Mouse (Mus musculus) midbrain, postnatal 0 days (tissue): ENCODE results near the gene Mgp. TPM values are rescaled to one million over a fixed set of nuclear protein-coding genes. Genes with fewer than 3 reads are reported as not detected.
A peak's percentile ranks its signal among the peaks of the same experiment; 100 is the strongest.

Experiments
- ATAC-seq: fragments of 200-750 bp; cut with Nextera tagmentation; 2 replicates; pipeline ENCODE4 v1.8.0; 2017; ENCODE audit warnings: moderate number of reproducible peaks, mild to moderate bottlenecking, moderate TSS enrichment, moderate library complexity; ENCODE audit not compliant: low FRiP score
- DNase-seq: peaks from one replicate; pipeline ENCODE4 v3.0.0-alpha.2; 2015; ENCODE audit warnings: low spot score
- H3K27ac ChIP-seq: fragments of 300-500 bp; sonication (generic); 2 replicates; pipeline ENCODE4 v1.5.1; 2014; ENCODE audit warnings: low read depth, mild to moderate bottlenecking, low read length, mixed read lengths
- H3K27me3 ChIP-seq: fragments of 300-500 bp; sonication (generic); 2 replicates; pipeline ENCODE4 v1.6.1; 2014; ENCODE audit warnings: low read length, control low read depth, mixed read lengths; ENCODE audit not compliant: insufficient read depth
- H3K36me3 ChIP-seq: fragments of 300-500 bp; sonication (generic); 2 replicates; pipeline ENCODE4 v1.6.1; 2014; ENCODE audit warnings: low read length, control low read depth, mixed read lengths; ENCODE audit not compliant: insufficient read depth
- H3K4me1 ChIP-seq: fragments of 300-500 bp; sonication (generic); 2 replicates; pipeline ENCODE4 v1.6.1; 2014; ENCODE audit warnings: mild to moderate bottlenecking, control low read depth, antibody characterized with exemption, low read length, mixed read lengths; ENCODE audit not compliant: insufficient read depth
- H3K4me2 ChIP-seq: fragments of 300-500 bp; sonication (generic); 2 replicates; pipeline ENCODE4 v1.6.1; 2014; ENCODE audit warnings: low read depth, mild to moderate bottlenecking, low read length, mixed read lengths; ENCODE audit not compliant: poor library complexity, severe bottlenecking
- H3K4me3 ChIP-seq: fragments of 300-500 bp; sonication (generic); 2 replicates; pipeline ENCODE4 v1.5.1; 2014; ENCODE audit warnings: low read depth, mild to moderate bottlenecking, low read length, moderate library complexity
- H3K9ac ChIP-seq: fragments of 300-500 bp; sonication (generic); replicated peaks from 2 replicates; pipeline ENCODE4 v1.6.1; 2014; ENCODE audit warnings: mild to moderate bottlenecking, low read length, moderate library complexity, mixed read lengths; ENCODE audit not compliant: poor library complexity, severe bottlenecking
- H3K9me3 ChIP-seq: fragments of 300-500 bp; sonication (generic); 2 replicates; pipeline ENCODE4 v1.6.1; 2016; ENCODE audit warnings: low read length, control low read depth
- CTCF ChIP-seq: IDR thresholded peaks from 2 replicates; pipeline ENCODE4 v1.5.1; 2016; ENCODE audit warnings: antibody characterized with exemption, mild to moderate bottlenecking
- WGBS: fragments of 180-500 bp; shearing (Covaris S2); extraction: QIAGEN DNeasy Blood & Tissue Kit; methylation state at CpG from one replicate; pipeline ENCODE4 v1.1.7; 2014; 5-methylcytosine and 5-hydroxymethylcytosine counted together
- polyA plus RNA-seq: library from polyadenylated mRNA; unstranded; fragments of >200 nt; fragmentation: Nextera tagmentation; extraction: Ambion mirVana; gene quantifications from 2 replicates; pipeline ENCODE4 v1.2.1, GENCODE M21; 2015
- total RNA-seq: library from RNA; depleted of rRNA; stranded (reverse); fragments of >200 nt; gene quantifications from 2 replicates; pipeline ENCODE4 v1.2.3, GENCODE M21; 2014

The Mgp gene
- total and polyA plus RNA-seq, 2 experiments from 2014 or later, result 25.6 to 72.6 TPM

DNA sequence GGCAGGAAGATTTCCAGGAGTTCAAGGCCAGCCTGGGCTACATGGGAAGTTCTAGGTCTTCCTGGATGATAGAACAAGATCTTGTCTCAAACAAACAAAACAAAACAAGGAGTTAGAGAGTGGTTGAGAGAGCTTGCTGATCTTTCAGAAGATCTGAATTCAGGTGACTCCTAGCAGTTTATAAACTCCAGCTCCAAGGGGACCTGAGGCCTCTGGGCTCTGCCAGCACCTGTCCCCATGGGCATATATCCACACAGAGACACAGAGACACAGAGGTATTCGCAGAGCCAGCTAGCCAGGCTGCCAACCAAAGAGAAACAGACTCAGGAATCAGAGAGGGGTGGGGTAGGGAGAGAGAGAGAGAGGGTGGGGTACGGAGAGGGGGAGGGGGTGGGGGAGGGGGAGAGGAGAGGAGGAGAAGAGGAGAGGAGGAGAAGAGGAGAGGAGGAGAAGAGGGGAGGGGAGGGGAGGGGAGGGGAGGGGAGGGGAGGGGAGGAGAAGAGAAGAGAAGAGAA is 37.2 kb upstream of the Mgp start:
- 100% methylated on average over 1 of the region's 2 CpGs for WGBS
- no peaks in the 10 kb centered on the region for H3K27me3 ChIP-seq
- H3K9me3 ChIP-seq, result no peaks in the 10 kb centered on the region
- no peak overlapping the region for H3K27ac ChIP-seq
- no peaks in the 10 kb centered on the region for H3K36me3 ChIP-seq
- no peak for TF ChIP-seq CTCF
- H3K4me1 ChIP-seq, result peaks cover 4% of the 10 kb centered on the region; the same call in 1 of the 2 replicates
- no peak for ATAC-seq
- no peak overlapping the region for H3K9ac ChIP-seq
- no peak overlapping the region for H3K4me3 ChIP-seq
- no peak overlapping the region for H3K4me2 ChIP-seq
- DNase-seq, result no peak

GRCm38 (mm10) chr6:136910247-136910890 is 34.7 kb upstream of the Mgp start:
- ATAC-seq, result no peak

DNA sequence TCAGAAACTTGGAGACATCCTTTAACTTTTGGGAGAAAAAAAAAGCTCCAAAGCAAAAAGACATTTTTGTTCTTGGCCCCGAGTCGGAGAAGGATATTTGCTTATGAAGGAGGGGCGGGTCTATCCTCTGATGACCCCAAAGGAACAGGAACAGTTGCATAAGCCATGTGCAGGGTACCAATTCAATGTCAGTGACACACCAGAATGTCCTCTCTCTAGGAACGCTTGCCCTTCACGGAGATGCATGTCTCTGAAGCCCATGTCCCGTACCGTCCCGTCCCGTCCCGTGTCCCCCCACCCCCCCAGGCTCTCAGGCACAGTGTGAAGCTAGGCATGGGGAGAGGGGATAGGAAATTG is 31.3 kb upstream of the Mgp start:
- H3K27ac ChIP-seq, result no peak overlapping the region
- ATAC-seq (0 out of 2 replicates have a peak, but pooled peaks have one; percentile 31), DNase-seq (no peak)
- H3K36me3 ChIP-seq, result no peaks in the 10 kb centered on the region
- H3K27me3 ChIP-seq, result no peaks in the 10 kb centered on the region
- H3K9ac ChIP-seq, result no peak overlapping the region
- no peak overlapping the region for H3K4me2 ChIP-seq
- no peaks in the 10 kb centered on the region for H3K9me3 ChIP-seq
- 76% methylated on average over 10 of the region's 10 CpGs for WGBS
- no peak overlapping the region for H3K4me3 ChIP-seq
- no peak for TF ChIP-seq CTCF
- no peaks in the 10 kb centered on the region for H3K4me1 ChIP-seq

More at GRCm38 (mm10) chr6:136910247-136910890, 34.7 kb upstream of the Mgp start:
- H3K9ac ChIP-seq, result no peak overlapping the region
- H3K4me3 ChIP-seq, result no peak overlapping the region
- DNase-seq, result peak; percentile 43
- H3K36me3 ChIP-seq, result no peaks in the 10 kb centered on the region
- H3K4me2 ChIP-seq, result no peak overlapping the region
- H3K4me1 ChIP-seq, result peaks cover 4% of the 10 kb centered on the region; the same call in 1 of the 2 replicates
- no peak overlapping the region for H3K27ac ChIP-seq
- TF ChIP-seq CTCF, result no peak
- no peaks in the 10 kb centered on the region for H3K9me3 ChIP-seq
- WGBS, result 81% methylated on average over 9 of the region's 9 CpGs
- no peaks in the 10 kb centered on the region for H3K27me3 ChIP-seq

GRCm38 (mm10) chr6:136906283-136906936 is 30.8 kb upstream of the Mgp start:
- Histone ChIP-seq H3K9me3 (no peaks in the 10 kb centered on the region), H3K27me3 (no peaks in the 10 kb centered on the region), H3K4me3 (no peak overlapping the region), H3K4me1 (no peaks in the 10 kb centered on the region), H3K9ac (no peak overlapping the region), H3K27ac (no peak overlapping the region), H3K36me3 (no peaks in the 10 kb centered on the region), H3K4me2 (no peak overlapping the region)
- no peak for TF ChIP-seq CTCF
- no peak for ATAC-seq
- no peak for DNase-seq
- WGBS, result 89% methylated on average over 19 of the region's 19 CpGs

DNA sequence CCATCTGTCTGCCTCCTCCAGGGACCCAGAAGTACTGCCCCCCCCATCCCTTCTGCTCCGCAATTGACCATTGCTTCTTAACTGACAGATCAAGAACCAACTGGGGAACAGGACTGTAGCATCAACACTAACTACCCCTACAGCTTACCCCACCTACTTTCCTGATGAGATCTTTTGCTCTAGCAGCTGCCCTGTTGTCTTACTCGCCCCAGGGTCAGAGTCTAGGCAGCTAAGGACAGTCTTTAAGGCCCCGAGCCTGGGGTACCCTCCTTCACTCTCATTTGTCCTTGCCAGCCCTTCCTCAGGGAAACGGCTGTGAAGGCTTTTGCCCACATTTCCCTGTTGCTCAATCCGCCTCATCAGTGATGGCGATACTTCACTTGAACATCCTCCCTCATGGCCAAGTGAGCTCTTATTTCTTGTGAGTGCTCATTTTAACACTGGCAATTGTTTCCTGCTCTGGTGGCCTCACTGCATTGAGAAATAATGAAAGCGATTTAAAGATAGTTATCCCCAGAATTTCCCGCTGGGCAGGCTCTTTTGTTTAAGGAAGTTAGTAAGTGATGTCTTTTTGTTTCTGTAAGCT is 28.4 kb upstream of the Mgp start:
- ATAC-seq (no peak), DNase-seq (no peak)
- Histone ChIP-seq H3K27me3 (no peaks in the 10 kb centered on the region), H3K27ac (no peak overlapping the region), H3K36me3 (no peaks in the 10 kb centered on the region), H3K9ac (no peak overlapping the region), H3K4me2 (no peak overlapping the region), H3K4me3 (no peak overlapping the region), H3K4me1 (no peaks in the 10 kb centered on the region), H3K9me3 (no peaks in the 10 kb centered on the region)
- 69% methylated on average over 8 of the region's 8 CpGs for WGBS
- TF ChIP-seq CTCF, result no peak

- no peak overlapping the region for H3K4me2 ChIP-seq
- H3K9ac ChIP-seq, result no peak overlapping the region
- 89% methylated on average over 9 of the region's 9 CpGs for WGBS
- no peaks in the 10 kb centered on the region for H3K36me3 ChIP-seq
- no peaks in the 10 kb centered on the region for H3K9me3 ChIP-seq
- no peak for TF ChIP-seq CTCF
- no peaks in the 10 kb centered on the region for H3K27me3 ChIP-seq
- no peak overlapping the region for H3K4me3 ChIP-seq
- H3K4me1 ChIP-seq, result no peaks in the 10 kb centered on the region
- H3K27ac ChIP-seq, result no peak overlapping the region
- ATAC-seq (no peak), DNase-seq (no peak)
Observed at GRCm38 (mm10) chr6:136902527-136902926, 26.9 kb upstream of the Mgp start.
